In genomic region chr2:26496451-26496850, GRCm38 (mm10) we compare ENCODE assay signal across 9 mouse cellular contexts. TPM values are rescaled to one million over a fixed set of nuclear protein-coding genes. Genes with fewer than 3 reads are reported as not detected.
DNase-seq lines count a peak whose midpoint lies in the region; ATAC-seq lines count a peak whose summit lies in the region.
"Had no signal": no experiment of that assay in that cellular context is flagged by ENCODE, and none has a peak within 500 bp of the region (broad histone marks: within the 10 kb centered on the region; RNA-seq: fewer than 3 reads in every experiment).

No protein-coding gene starts in this region.

- 0 out of 2 replicates have a peak, but pooled peaks cover 2% of the 10 kb centered on the region for H3K36me3 ChIP-seq in intestine, embryonic 15.5 days
- H3K36me3 ChIP-seq in intestine, embryonic 16.5 days (ENCODE audit: control insufficient read depth, insufficient read depth, low read length), result 0 out of 2 replicates have a peak, but pooled peaks cover 2% of the 10 kb centered on the region
- H3K36me3 ChIP-seq in embryonic facial prominence, embryonic 15.5 days, result no peaks in the 10 kb centered on the region
- H3K36me3 ChIP-seq in limb, embryonic 10.5 days, result peaks cover 4% of the 10 kb centered on the region; the same call in 1 of the 2 replicates

- DNase-seq in CD4-positive helper T cell, adult 2 months (ENCODE audit: low read depth, low spot score), result peak; percentile 46
- DNase-seq in limb, embryonic 10.5 days (ENCODE audit: low spot score), result no peak
- no peak for DNase-seq in cerebellum, postnatal 25 days
- no peak for DNase-seq in gastrocnemius, postnatal 4 days (ENCODE audit: low spot score in 2 of 2)
- DNase-seq in thymus, postnatal 10 days (ENCODE audit: low spot score in 2 of 2), result no peak
- DNase-seq: spleen, adult 18-20 months had no signal

- H3K27me3 ChIP-seq in intestine, embryonic 15.5 days (replicated peaks), result no peaks in the 10 kb centered on the region
- no peaks in the 10 kb centered on the region for H3K27me3 ChIP-seq in intestine, embryonic 16.5 days (replicated peaks; ENCODE audit: control insufficient read depth, insufficient read depth, low read length)
- no peaks in the 10 kb centered on the region for H3K27me3 ChIP-seq in embryonic facial prominence, embryonic 15.5 days
- peaks cover 6% of the 10 kb centered on the region for H3K27me3 ChIP-seq in limb, embryonic 10.5 days (ENCODE audit: low read depth, poor library complexity, severe bottlenecking)

- no peak overlapping the region for H3K4me3 ChIP-seq in intestine, embryonic 15.5 days (replicated peaks)
- no peak overlapping the region for H3K4me3 ChIP-seq in intestine, embryonic 16.5 days (ENCODE audit: low read length)
- no peak overlapping the region for H3K4me3 ChIP-seq in embryonic facial prominence, embryonic 15.5 days (replicated peaks)
- H3K4me3 ChIP-seq in limb, embryonic 10.5 days, result no peak overlapping the region

- no peaks in the 10 kb centered on the region for H3K9me3 ChIP-seq in intestine, embryonic 15.5 days
- H3K9me3 ChIP-seq in intestine, embryonic 16.5 days (ENCODE audit: control insufficient read depth, low read length), result no peaks in the 10 kb centered on the region
- no peaks in the 10 kb centered on the region for H3K9me3 ChIP-seq in embryonic facial prominence, embryonic 15.5 days (replicated peaks)
- H3K9me3 ChIP-seq in limb, embryonic 10.5 days (replicated peaks), result no peaks in the 10 kb centered on the region

- WGBS in intestine, embryonic 15.5 days, result 82% methylated on average over 3 of the region's 3 CpGs
- 84% methylated on average over 3 of the region's 3 CpGs for WGBS in intestine, embryonic 16.5 days
- WGBS in embryonic facial prominence, embryonic 15.5 days, result 87% methylated on average over 3 of the region's 3 CpGs
- WGBS in limb, embryonic 10.5 days, result 83% methylated on average over 3 of the region's 3 CpGs

- ATAC-seq in intestine, embryonic 15.5 days, result 0 out of 2 replicates have a peak, but pooled peaks have one; percentile 26
- ATAC-seq in intestine, embryonic 16.5 days, result no peak
- ATAC-seq in embryonic facial prominence, embryonic 15.5 days (ENCODE audit: insufficient number of reproducible peaks, low FRiP score, low TSS enrichment, low read depth), result no peak

- H3K27ac ChIP-seq in intestine, embryonic 15.5 days, result 0 out of 2 replicates have a peak overlapping the region, but pooled peaks have one; percentile 1
- no peak overlapping the region for H3K27ac ChIP-seq in intestine, embryonic 16.5 days (ENCODE audit: low read length)
- 0 out of 2 replicates have a peak overlapping the region, but pooled peaks have one; percentile 22 for H3K27ac ChIP-seq in embryonic facial prominence, embryonic 15.5 days (replicated peaks)
- peak overlapping the region; percentile 83 for H3K27ac ChIP-seq in limb, embryonic 10.5 days

- no peak overlapping the region for H3K4me2 ChIP-seq in intestine, embryonic 15.5 days (replicated peaks)
- no peak overlapping the region for H3K4me2 ChIP-seq in intestine, embryonic 16.5 days (ENCODE audit: low read depth, low read length)
- H3K4me2 ChIP-seq in embryonic facial prominence, embryonic 15.5 days (replicated peaks), result no peak overlapping the region

- H3K9ac ChIP-seq in intestine, embryonic 15.5 days, result no peak overlapping the region
- no peak overlapping the region for H3K9ac ChIP-seq in intestine, embryonic 16.5 days (ENCODE audit: low read depth, low read length)
- no peak overlapping the region for H3K9ac ChIP-seq in embryonic facial prominence, embryonic 15.5 days

- H3K4me1 ChIP-seq in intestine, embryonic 15.5 days (replicated peaks), result peaks cover 93% of the 10 kb centered on the region
- peaks cover 86% of the 10 kb centered on the region for H3K4me1 ChIP-seq in intestine, embryonic 16.5 days (ENCODE audit: control insufficient read depth, insufficient read depth, low read length)
- H3K4me1 ChIP-seq in embryonic facial prominence, embryonic 15.5 days, result peaks cover 98% of the 10 kb centered on the region
- H3K4me1 ChIP-seq in limb, embryonic 10.5 days, result peaks cover 95% of the 10 kb centered on the region

RNA-seq across cellular contexts. Expression of gene Notch1, which starts 20.0 kb away (rescaled TPM):
- 11.3 and 12.2 TPM in 2 replicates for polyA plus RNA-seq in intestine, embryonic 15.5 days (2015; fragmentation: Nextera tagmentation; extraction: Ambion mirVana)
- 7.4 and 8.4 TPM in 2 replicates for polyA plus RNA-seq in intestine, embryonic 16.5 days (2015; fragmentation: Nextera tagmentation; extraction: Ambion mirVana)
- 26.0 and 30.3 TPM in 2 replicates for polyA plus RNA-seq in embryonic facial prominence, embryonic 15.5 days (2015; fragmentation: Nextera tagmentation; extraction: Ambion mirVana)
- 8.5 and 11.8 TPM in 2 replicates for polyA plus RNA-seq in limb, embryonic 10.5 days (2016; fragmentation: Nextera tagmentation; extraction: Ambion mirVana)
- total RNA-seq in gastrocnemius, postnatal 4 days (2021), result 10 to 100 TPM; 48.4 to 52.9 TPM

RNA-seq across cellular contexts. Expression of gene Sec16a, which starts 51.4 kb away (rescaled TPM):
- 20.2 and 24.7 TPM in 2 replicates for polyA plus RNA-seq in intestine, embryonic 15.5 days (2015; fragmentation: Nextera tagmentation; extraction: Ambion mirVana)
- 19.1 and 20.4 TPM in 2 replicates for polyA plus RNA-seq in intestine, embryonic 16.5 days (2015; fragmentation: Nextera tagmentation; extraction: Ambion mirVana)
- 25.9 and 27.0 TPM in 2 replicates for polyA plus RNA-seq in embryonic facial prominence, embryonic 15.5 days (2015; fragmentation: Nextera tagmentation; extraction: Ambion mirVana)
- polyA plus RNA-seq in limb, embryonic 10.5 days (2016; fragmentation: Nextera tagmentation; extraction: Ambion mirVana), result 29.4 and 37.1 TPM in 2 replicates
- 10 to 100 TPM; 40.9 to 45.4 TPM for total RNA-seq in gastrocnemius, postnatal 4 days (2021)
